Mouse (Mus musculus): ENCODE results near the gene Plekha7. TPM values are rescaled to one million over a fixed set of nuclear protein-coding genes. Genes with fewer than 3 reads are reported as not detected.
A peak's percentile ranks its signal among the peaks of the same experiment; 100 is the strongest.

Plekha7 gene
- total and polyA plus RNA-seq, 2 experiments from 2014 or later = 19.4 to 40.4 TPM

DNA sequence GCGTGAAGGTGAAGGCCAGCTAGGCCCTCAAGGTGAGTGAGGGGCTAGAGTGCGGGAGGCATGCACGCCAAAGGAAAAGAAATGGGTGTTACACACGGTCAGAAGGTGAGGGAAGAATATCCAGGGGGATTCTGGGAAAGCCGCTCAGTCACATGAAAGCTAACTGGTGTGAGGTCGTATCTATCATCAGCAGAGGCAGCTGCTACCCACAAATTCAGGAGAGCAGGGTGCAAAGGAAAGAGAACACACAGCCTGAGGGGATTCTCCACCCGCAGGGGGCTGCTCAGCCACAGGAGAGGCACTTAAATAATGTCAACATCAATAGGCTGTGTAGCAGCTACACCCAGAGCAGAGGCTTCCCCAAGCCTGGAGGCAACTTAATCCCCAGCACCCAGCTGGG is 44.9 kb downstream of the Plekha7 start:
- Histone ChIP-seq H3K27me3 (ENCODE audit: control insufficient read depth, insufficient read depth, low read length) (no peaks in the 10 kb centered on the region), H3K4me3 (ENCODE audit: low read depth, low read length) (no peak overlapping the region), H3K4me2 (ENCODE audit: low read depth, low read length) (no peak overlapping the region), H3K9ac (replicated peaks; ENCODE audit: low read depth, low read length) (no peak overlapping the region), H3K36me3 (replicated peaks; ENCODE audit: control insufficient read depth, insufficient read depth, low read length) (no peaks in the 10 kb centered on the region), H3K27ac (ENCODE audit: low read depth) (no peak overlapping the region), H3K4me1 (ENCODE audit: control insufficient read depth, insufficient read depth) (peaks cover 9% of the 10 kb centered on the region; the same call in 1 of the 2 replicates), H3K9me3 (replicated peaks; ENCODE audit: control insufficient read depth, low read length) (no peaks in the 10 kb centered on the region)
- 74% methylated on average over 7 of the region's 7 CpGs for WGBS
- TF ChIP-seq EP300 (IDR thresholded peaks at IDR 0.05; ENCODE audit: low read depth) = no peak
- TF ChIP-seq CTCF (IDR thresholded peaks at IDR 0.05; ENCODE audit: low read depth) = no peak
- no peak for DNase-seq (ENCODE audit: low spot score)
- no peak for ATAC-seq (ENCODE audit: insufficient read depth, low read depth)

DNA sequence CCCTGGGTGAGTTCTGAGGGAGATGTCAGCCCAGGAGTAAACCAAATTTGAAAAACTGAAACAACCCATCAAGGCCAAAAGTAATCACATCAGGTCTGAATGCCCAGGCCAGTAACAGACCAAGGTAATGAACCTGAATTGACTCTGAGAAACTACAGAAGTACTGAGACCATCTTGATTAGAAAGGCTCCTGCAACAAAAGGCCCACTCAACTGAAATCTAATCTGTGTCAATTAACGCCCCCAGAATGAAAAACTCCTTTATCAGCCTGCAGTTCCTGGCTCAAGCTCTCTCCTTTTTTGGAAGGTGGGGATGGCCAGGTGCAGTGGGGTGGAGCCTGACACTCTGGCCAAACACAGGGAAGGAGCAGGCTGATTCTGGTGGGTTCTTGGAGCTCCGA is 45.7 kb downstream of the Plekha7 start:
- TF ChIP-seq EP300 (IDR thresholded peaks at IDR 0.05; ENCODE audit: low read depth) (no peak), CTCF (IDR thresholded peaks at IDR 0.05; ENCODE audit: low read depth) (no peak)
- Histone ChIP-seq H3K9me3 (replicated peaks; ENCODE audit: control insufficient read depth, low read length) (no peaks in the 10 kb centered on the region), H3K9ac (replicated peaks; ENCODE audit: low read depth, low read length) (no peak overlapping the region), H3K27ac (ENCODE audit: low read depth) (no peak overlapping the region), H3K4me1 (ENCODE audit: control insufficient read depth, insufficient read depth) (0 out of 2 replicates have a peak, but pooled peaks cover 4% of the 10 kb centered on the region), H3K27me3 (ENCODE audit: control insufficient read depth, insufficient read depth, low read length) (no peaks in the 10 kb centered on the region), H3K4me2 (ENCODE audit: low read depth, low read length) (no peak overlapping the region), H3K36me3 (replicated peaks; ENCODE audit: control insufficient read depth, insufficient read depth, low read length) (no peaks in the 10 kb centered on the region), H3K4me3 (ENCODE audit: low read depth, low read length) (no peak overlapping the region)
- ATAC-seq (ENCODE audit: insufficient read depth, low read depth) = no peak
- WGBS = 46% methylated on average over 2 of the region's 2 CpGs
- no peak for DNase-seq (ENCODE audit: low spot score)

DNA sequence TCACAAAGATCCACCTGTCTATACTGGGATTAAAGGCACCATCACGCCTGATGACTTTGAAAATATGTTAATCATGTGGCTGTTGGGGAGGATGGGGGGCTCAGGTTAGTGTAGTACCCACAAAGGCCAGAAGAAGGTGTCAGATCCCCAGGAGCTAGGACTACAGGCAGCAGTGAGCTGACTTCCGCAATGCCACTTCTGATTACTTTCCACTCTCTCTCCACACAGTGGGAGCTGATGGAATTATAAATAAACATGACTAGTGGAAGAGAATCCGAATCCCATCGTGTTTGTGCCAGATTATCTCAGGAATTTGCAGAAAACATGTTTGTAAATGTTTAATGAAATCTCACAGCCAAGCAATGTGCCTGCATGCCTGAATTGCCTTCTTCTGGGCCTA is 46.1 kb downstream of the Plekha7 start:
- peak; percentile 51 for DNase-seq (ENCODE audit: low spot score)
- no peak overlapping the region for H3K9ac ChIP-seq (replicated peaks; ENCODE audit: low read depth, low read length)
- ATAC-seq (ENCODE audit: insufficient read depth, low read depth) = peak; percentile 73
- H3K36me3 ChIP-seq (replicated peaks; ENCODE audit: control insufficient read depth, insufficient read depth, low read length) = no peaks in the 10 kb centered on the region
- H3K4me1 ChIP-seq (ENCODE audit: control insufficient read depth, insufficient read depth) = 0 out of 2 replicates have a peak, but pooled peaks cover 4% of the 10 kb centered on the region
- no peak overlapping the region for H3K4me2 ChIP-seq (ENCODE audit: low read depth, low read length)
- TF ChIP-seq EP300 (IDR thresholded peaks at IDR 0.05; ENCODE audit: low read depth) (no peak), CTCF (IDR thresholded peaks at IDR 0.05; ENCODE audit: low read depth) (peak; percentile 49)
- no peak overlapping the region for H3K4me3 ChIP-seq (ENCODE audit: low read depth, low read length)
- no peaks in the 10 kb centered on the region for H3K9me3 ChIP-seq (replicated peaks; ENCODE audit: control insufficient read depth, low read length)
- 24% methylated on average over 4 of the region's 4 CpGs for WGBS
- no peak overlapping the region for H3K27ac ChIP-seq (ENCODE audit: low read depth)
- H3K27me3 ChIP-seq (ENCODE audit: control insufficient read depth, insufficient read depth, low read length) = no peaks in the 10 kb centered on the region

DNA sequence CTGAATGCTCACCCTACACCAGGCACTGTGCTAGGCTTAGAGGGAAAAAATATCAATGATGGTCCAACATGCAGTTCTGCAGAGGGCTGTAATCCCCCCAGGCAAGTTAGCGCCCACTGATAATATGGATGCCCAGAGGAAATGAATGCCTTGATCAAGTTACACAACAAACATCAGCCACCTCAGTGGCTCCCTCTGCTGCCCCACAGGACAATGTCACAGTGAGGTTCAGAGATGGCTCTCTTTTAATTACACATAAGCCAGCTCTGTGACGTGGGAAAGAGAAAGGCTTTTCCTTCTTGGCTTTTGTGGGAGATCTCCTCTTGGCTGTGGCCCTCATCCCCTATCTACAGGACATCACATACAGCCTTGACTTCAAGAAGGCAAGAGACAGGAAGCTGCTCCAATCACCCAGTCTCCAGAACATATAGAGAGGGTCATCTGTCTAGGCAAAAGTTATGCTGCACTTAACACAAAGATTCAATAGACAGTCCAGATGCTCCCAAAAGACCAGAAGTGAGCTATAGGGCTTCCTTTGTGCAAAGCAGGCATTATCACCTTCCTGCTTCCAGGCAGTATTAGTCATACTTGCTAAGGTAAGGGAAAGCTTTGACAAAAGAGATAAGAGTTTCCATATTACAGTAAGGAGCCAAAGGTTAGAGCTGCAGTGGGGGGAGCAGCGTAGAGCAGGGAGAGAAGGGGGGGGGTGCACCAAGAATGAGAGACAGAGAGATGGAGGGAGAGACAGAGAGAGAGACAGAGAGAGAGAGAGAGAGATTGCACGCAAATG is 47.2 kb downstream of the Plekha7 start:
- Histone ChIP-seq H3K4me3 (ENCODE audit: low read depth, low read length) (no peak overlapping the region), H3K27ac (ENCODE audit: low read depth) (no peak overlapping the region), H3K9me3 (replicated peaks; ENCODE audit: control insufficient read depth, low read length) (no peaks in the 10 kb centered on the region), H3K9ac (replicated peaks; ENCODE audit: low read depth, low read length) (no peak overlapping the region), H3K36me3 (replicated peaks; ENCODE audit: control insufficient read depth, insufficient read depth, low read length) (no peaks in the 10 kb centered on the region), H3K4me1 (ENCODE audit: control insufficient read depth, insufficient read depth) (0 out of 2 replicates have a peak, but pooled peaks cover 4% of the 10 kb centered on the region), H3K4me2 (ENCODE audit: low read depth, low read length) (no peak overlapping the region), H3K27me3 (ENCODE audit: control insufficient read depth, insufficient read depth, low read length) (no peaks in the 10 kb centered on the region)
- 62% methylated on average over 4 of the region's 4 CpGs for WGBS
- DNase-seq (ENCODE audit: low spot score) (no peak), ATAC-seq (ENCODE audit: insufficient read depth, low read depth) (no peak)
- peak; percentile 56 for TF ChIP-seq CTCF (IDR thresholded peaks at IDR 0.05; ENCODE audit: low read depth)
- no peak for TF ChIP-seq EP300 (IDR thresholded peaks at IDR 0.05; ENCODE audit: low read depth)

DNA sequence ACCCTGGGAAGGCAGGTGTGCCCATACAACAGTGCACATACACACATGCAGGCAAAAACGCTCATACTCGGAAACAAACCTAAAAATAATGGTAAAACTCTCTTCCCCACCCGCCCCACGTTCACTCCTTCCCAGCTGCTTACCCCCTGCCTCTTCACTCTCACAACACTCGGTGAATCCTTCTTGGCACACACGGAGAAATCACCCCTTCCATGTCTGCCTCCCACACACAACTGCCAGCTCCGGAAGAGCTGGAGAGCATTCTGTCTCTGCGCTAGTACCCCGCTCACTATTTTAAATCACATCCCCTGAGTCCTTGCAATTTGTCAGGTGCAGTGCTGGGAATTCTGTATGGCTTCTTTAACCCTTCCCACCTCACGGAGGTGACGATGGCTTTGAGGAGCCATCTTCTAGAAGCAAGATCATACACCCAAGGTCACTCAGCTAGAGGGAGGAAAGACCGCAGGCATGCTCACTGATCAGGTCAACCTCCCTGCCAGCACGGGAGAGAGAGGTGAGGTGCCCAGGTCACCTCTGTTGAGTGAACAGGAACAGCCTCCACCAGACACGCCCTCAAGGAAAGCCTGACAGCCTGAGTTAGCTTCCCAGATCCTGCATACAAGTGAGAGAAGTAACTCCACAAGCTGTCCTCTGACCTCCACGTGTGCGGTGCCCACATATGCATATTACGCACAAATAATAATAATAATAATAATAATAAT is 49.6 kb downstream of the Plekha7 start:
- Histone ChIP-seq H3K4me1 (ENCODE audit: control insufficient read depth, insufficient read depth) (0 out of 2 replicates have a peak, but pooled peaks cover 4% of the 10 kb centered on the region), H3K36me3 (replicated peaks; ENCODE audit: control insufficient read depth, insufficient read depth, low read length) (no peaks in the 10 kb centered on the region), H3K4me3 (ENCODE audit: low read depth, low read length) (no peak overlapping the region), H3K27me3 (ENCODE audit: control insufficient read depth, insufficient read depth, low read length) (no peaks in the 10 kb centered on the region), H3K4me2 (ENCODE audit: low read depth, low read length) (no peak overlapping the region), H3K27ac (ENCODE audit: low read depth) (no peak overlapping the region), H3K9me3 (replicated peaks; ENCODE audit: control insufficient read depth, low read length) (no peaks in the 10 kb centered on the region), H3K9ac (replicated peaks; ENCODE audit: low read depth, low read length) (no peak overlapping the region)
- TF ChIP-seq CTCF (IDR thresholded peaks at IDR 0.05; ENCODE audit: low read depth) (no peak), EP300 (IDR thresholded peaks at IDR 0.05; ENCODE audit: low read depth) (no peak)
- 62% methylated on average over 17 of the region's 17 CpGs for WGBS
- no peak for DNase-seq (ENCODE audit: low spot score)
- ATAC-seq (ENCODE audit: insufficient read depth, low read depth) = no peak

All from heart, postnatal 0 days (tissue).